Mouse (Mus musculus) embryonic facial prominence, embryonic 12.5 days (tissue): Measurements from ENCODE around the gene Mybbp1a. TPM values are rescaled to one million over a fixed set of nuclear protein-coding genes. Genes with fewer than 3 reads are reported as not detected.
A peak's percentile ranks its signal among the peaks of the same experiment; 100 is the strongest.

Source experiments
- ATAC-seq: fragments of 200-750 bp; cut with Nextera tagmentation; 2 replicates; pipeline ENCODE4 v1.8.0; 2017; ENCODE audit not compliant: insufficient number of reproducible peaks, insufficient read depth, low FRiP score, low TSS enrichment
- H3K27ac ChIP-seq: fragments of 300-500 bp; sonication (generic); 2 replicates; pipeline ENCODE4 v1.5.1; 2016; ENCODE audit warnings: mild to moderate bottlenecking
- H3K27me3 ChIP-seq: fragments of 300-500 bp; sonication (generic); 2 replicates; pipeline ENCODE4 v1.6.1; 2016; ENCODE audit warnings: mild to moderate bottlenecking, moderate library complexity
- H3K36me3 ChIP-seq: fragments of 300-500 bp; sonication (generic); 2 replicates; pipeline ENCODE4 v1.6.1; 2016; ENCODE audit warnings: mild to moderate bottlenecking
- H3K4me1 ChIP-seq: fragments of 300-500 bp; sonication (generic); 2 replicates; pipeline ENCODE4 v1.6.1; 2016
- H3K4me2 ChIP-seq: fragments of 300-500 bp; sonication (generic); replicated peaks from 2 replicates; pipeline ENCODE4 v1.6.1; 2016; ENCODE audit warnings: mild to moderate bottlenecking, moderate library complexity
- H3K4me3 ChIP-seq: fragments of 300-500 bp; sonication (generic); 2 replicates; pipeline ENCODE4 v1.5.1; 2016; ENCODE audit warnings: mild to moderate bottlenecking
- H3K9ac ChIP-seq: fragments of 300-500 bp; sonication (generic); 2 replicates; pipeline ENCODE4 v1.6.1; 2016; ENCODE audit warnings: mild to moderate bottlenecking, moderate library complexity
- H3K9me3 ChIP-seq: fragments of 300-500 bp; sonication (generic); 2 replicates; pipeline ENCODE4 v1.6.1; 2016; ENCODE audit warnings: mild to moderate bottlenecking, moderate library complexity
- WGBS: fragments of 180-500 bp; shearing (Covaris S2); methylation state at CpG from one replicate; pipeline ENCODE4 v1.1.7; 2016; 5-methylcytosine and 5-hydroxymethylcytosine counted together
- polyA plus RNA-seq: library from polyadenylated mRNA; unstranded; fragments of >200 nt; fragmentation: Nextera tagmentation; extraction: Ambion mirVana; gene quantifications from 2 replicates; pipeline ENCODE4 v1.2.1, GENCODE M21; 2016

Mybbp1a gene
- polyA plus RNA-seq, 1 experiment from 2014 or later: 172 TPM

GRCm38 (mm10) chr11:72453105-72453953, 12.2 kb downstream of the Mybbp1a start:
- no peak overlapping the region for H3K9ac ChIP-seq
- H3K27me3 ChIP-seq: no peaks in the 10 kb centered on the region
- WGBS: 62% methylated on average over 15 of the region's 15 CpGs
- no peaks in the 10 kb centered on the region; the same call in 1 of the 2 replicates for H3K4me1 ChIP-seq
- H3K9me3 ChIP-seq: no peaks in the 10 kb centered on the region
- peaks cover 44% of the 10 kb centered on the region for H3K36me3 ChIP-seq
- no peak for ATAC-seq
- H3K27ac ChIP-seq: no peak overlapping the region
- H3K4me2 ChIP-seq: no peak overlapping the region
- H3K4me3 ChIP-seq: no peak overlapping the region

- Histone ChIP-seq H3K27ac (no peak overlapping the region), H3K4me2 (no peak overlapping the region), H3K36me3 (peaks cover 21% of the 10 kb centered on the region), H3K9ac (no peak overlapping the region), H3K4me1 (no peaks in the 10 kb centered on the region; the same call in 1 of the 2 replicates), H3K9me3 (no peaks in the 10 kb centered on the region), H3K27me3 (no peaks in the 10 kb centered on the region), H3K4me3 (no peak overlapping the region)
- WGBS: 33% methylated on average over 5 of the region's 5 CpGs
- ATAC-seq: no peak
Measured at GRCm38 (mm10) chr11:72455694-72456093, 14.5 kb downstream of the Mybbp1a start.

- Histone ChIP-seq H3K27me3 (no peaks in the 10 kb centered on the region), H3K4me2 (no peak overlapping the region), H3K4me3 (no peak overlapping the region), H3K36me3 (no peaks in the 10 kb centered on the region), H3K9me3 (no peaks in the 10 kb centered on the region), H3K9ac (no peak overlapping the region), H3K4me1 (no peaks in the 10 kb centered on the region; the same call in 1 of the 2 replicates), H3K27ac (no peak overlapping the region)
- peak; percentile 42; the same call in 1 of the 2 replicates for ATAC-seq
- 45% methylated on average over 12 of the region's 12 CpGs for WGBS
Measured at GRCm38 (mm10) chr11:72457995-72458496, 16.9 kb downstream of the Mybbp1a start.

DNA sequence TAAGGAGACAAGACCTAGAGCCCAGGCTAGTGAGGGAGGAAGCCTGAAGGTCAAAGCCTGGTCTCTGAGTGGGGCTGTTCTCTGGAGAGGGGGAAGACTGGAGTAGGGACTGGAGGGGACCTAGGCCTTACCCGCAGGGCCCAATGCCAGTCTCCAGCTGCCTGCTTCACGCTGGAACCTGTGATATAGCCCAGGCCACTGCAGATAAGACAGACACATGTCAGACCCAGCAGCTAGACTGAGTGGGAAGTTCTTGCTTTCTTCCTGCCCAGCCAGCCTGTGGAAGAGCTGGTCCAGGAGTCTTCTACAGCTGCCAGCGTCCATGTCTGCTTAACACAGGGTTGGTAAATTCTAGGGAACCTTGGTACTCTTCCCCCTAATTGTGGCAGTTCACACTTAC, 17.3 kb downstream of the Mybbp1a start:
- 84% methylated on average over 3 of the region's 3 CpGs for WGBS
- Histone ChIP-seq H3K4me2 (no peak overlapping the region), H3K36me3 (no peaks in the 10 kb centered on the region), H3K4me1 (no peaks in the 10 kb centered on the region; the same call in 1 of the 2 replicates), H3K9me3 (no peaks in the 10 kb centered on the region), H3K4me3 (no peak overlapping the region), H3K9ac (no peak overlapping the region), H3K27me3 (no peaks in the 10 kb centered on the region), H3K27ac (no peak overlapping the region)
- ATAC-seq: peak; percentile 36; the same call in 1 of the 2 replicates

DNA sequence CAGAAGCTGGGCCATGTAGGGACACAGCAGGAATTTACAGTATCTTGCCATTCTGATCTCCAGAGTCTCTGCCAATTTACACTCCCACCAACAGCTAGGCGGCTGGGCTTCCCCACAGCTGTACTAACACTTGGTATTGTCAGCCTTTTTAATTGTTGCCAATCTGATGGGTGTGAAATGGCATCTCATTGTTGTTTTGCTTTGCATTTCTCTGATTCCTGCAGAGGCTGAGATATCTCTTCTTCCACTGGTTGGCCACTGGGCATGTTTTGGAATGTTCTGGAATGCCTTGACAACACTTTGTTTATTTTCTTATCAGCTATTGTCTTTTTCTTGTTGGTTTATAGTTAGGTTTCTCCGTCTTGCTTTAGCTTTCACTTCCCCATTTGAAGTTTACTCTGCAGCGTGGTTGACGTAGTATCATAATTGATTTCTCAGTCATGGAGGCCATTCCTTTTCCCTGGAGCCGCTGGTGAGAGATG, 20.4 kb downstream of the Mybbp1a start:
- Histone ChIP-seq H3K27me3 (no peaks in the 10 kb centered on the region), H3K9ac (no peak overlapping the region), H3K36me3 (no peaks in the 10 kb centered on the region), H3K4me1 (peaks cover 6% of the 10 kb centered on the region), H3K4me3 (no peak overlapping the region), H3K4me2 (no peak overlapping the region), H3K9me3 (no peaks in the 10 kb centered on the region), H3K27ac (no peak overlapping the region)
- 41% methylated on average over 5 of the region's 5 CpGs for WGBS
- ATAC-seq: no peak

GRCm38 (mm10) chr11:72464821-72465220, 23.7 kb downstream of the Mybbp1a start:
- Histone ChIP-seq H3K4me1 (peaks cover 31% of the 10 kb centered on the region), H3K4me2 (no peak overlapping the region), H3K4me3 (no peak overlapping the region), H3K9me3 (no peaks in the 10 kb centered on the region), H3K27ac (no peak overlapping the region), H3K36me3 (no peaks in the 10 kb centered on the region), H3K27me3 (no peaks in the 10 kb centered on the region), H3K9ac (no peak overlapping the region)
- WGBS: 64% methylated on average over 3 of the region's 3 CpGs
- no peak for ATAC-seq

- no peak overlapping the region for H3K4me3 ChIP-seq
- H3K4me1 ChIP-seq: peaks cover 31% of the 10 kb centered on the region
- WGBS: 58% methylated on average over 11 of the region's 11 CpGs
- no peak overlapping the region for H3K9ac ChIP-seq
- ATAC-seq: no peak
- H3K36me3 ChIP-seq: no peaks in the 10 kb centered on the region
- peak overlapping the region; percentile 70; the same call in 1 of the 2 replicates for H3K27ac ChIP-seq
- H3K4me2 ChIP-seq: no peak overlapping the region
- H3K27me3 ChIP-seq: no peaks in the 10 kb centered on the region
- no peaks in the 10 kb centered on the region for H3K9me3 ChIP-seq
Measured at GRCm38 (mm10) chr11:72465978-72466693, 25.0 kb downstream of the Mybbp1a start.

DNA sequence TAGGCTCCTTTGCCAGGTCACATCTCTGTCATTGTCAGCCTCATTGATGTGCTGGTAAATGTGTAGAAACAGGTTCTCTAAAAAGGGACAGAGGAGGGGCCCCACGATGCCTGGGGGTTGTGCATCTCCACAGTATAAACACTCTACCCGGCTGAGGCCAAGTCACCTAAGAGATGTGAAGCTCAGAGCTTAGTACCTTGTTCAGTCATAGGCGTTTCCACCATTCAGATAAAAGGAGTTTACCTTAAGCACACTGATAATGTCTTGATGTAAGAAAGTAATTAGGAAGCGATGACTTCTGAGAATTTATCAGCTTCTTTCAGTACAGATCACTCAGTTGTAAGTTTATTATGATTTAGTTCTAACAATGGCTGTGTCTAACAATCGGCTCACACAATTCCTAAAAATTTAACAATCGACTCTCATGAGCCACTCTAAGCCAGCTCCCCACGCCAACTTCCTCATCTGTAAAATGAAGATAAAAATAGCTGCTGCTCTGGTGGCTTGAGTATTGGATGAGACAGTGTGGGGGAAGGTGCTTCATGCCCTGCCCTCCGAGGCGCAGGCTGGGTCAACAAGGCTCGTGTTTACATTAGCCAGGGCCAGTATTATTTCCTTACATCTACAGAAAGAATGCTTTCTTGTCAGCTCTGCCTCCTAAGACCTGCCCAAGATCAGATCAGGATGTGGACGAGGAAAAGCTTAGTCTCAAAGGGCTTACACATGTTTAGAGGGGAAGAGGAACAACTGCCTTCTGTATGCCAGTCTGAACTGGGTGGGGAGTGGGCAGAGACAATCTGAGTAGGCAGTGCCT, 25.7 kb downstream of the Mybbp1a start:
- H3K9me3 ChIP-seq: no peaks in the 10 kb centered on the region
- 33% methylated on average over 11 of the region's 11 CpGs for WGBS
- H3K4me2 ChIP-seq: no peak overlapping the region
- H3K36me3 ChIP-seq: no peaks in the 10 kb centered on the region
- H3K4me1 ChIP-seq: peaks cover 31% of the 10 kb centered on the region
- no peak overlapping the region for H3K9ac ChIP-seq
- H3K27ac ChIP-seq: peak overlapping the region; percentile 70
- no peak for ATAC-seq
- H3K4me3 ChIP-seq: no peak overlapping the region
- H3K27me3 ChIP-seq: no peaks in the 10 kb centered on the region

GRCm38 (mm10) chr11:72468525-72468924, 27.4 kb downstream of the Mybbp1a start:
- peaks cover 31% of the 10 kb centered on the region for H3K4me1 ChIP-seq

GRCm38 (mm10) chr11:72469217-72469616, 28.1 kb downstream of the Mybbp1a start:
- Histone ChIP-seq H3K36me3 (no peaks in the 10 kb centered on the region), H3K27ac (0 out of 2 replicates have a peak overlapping the region, but pooled peaks have one; percentile 69), H3K9me3 (no peaks in the 10 kb centered on the region), H3K4me3 (no peak overlapping the region), H3K27me3 (no peaks in the 10 kb centered on the region), H3K9ac (no peak overlapping the region), H3K4me2 (no peak overlapping the region), H3K4me1 (peaks cover 31% of the 10 kb centered on the region)
- 18% methylated on average over 5 of the region's 5 CpGs for WGBS
- ATAC-seq: no peak

More at GRCm38 (mm10) chr11:72468525-72468924, 27.4 kb downstream of the Mybbp1a start:
- no peak overlapping the region for H3K9ac ChIP-seq
- no peak overlapping the region for H3K4me3 ChIP-seq
- WGBS: 69% methylated on average over 5 of the region's 5 CpGs
- peak overlapping the region; percentile 69 for H3K27ac ChIP-seq
- H3K27me3 ChIP-seq: no peaks in the 10 kb centered on the region
- no peak overlapping the region for H3K4me2 ChIP-seq
- ATAC-seq: no peak
- H3K36me3 ChIP-seq: no peaks in the 10 kb centered on the region
- H3K9me3 ChIP-seq: no peaks in the 10 kb centered on the region

DNA sequence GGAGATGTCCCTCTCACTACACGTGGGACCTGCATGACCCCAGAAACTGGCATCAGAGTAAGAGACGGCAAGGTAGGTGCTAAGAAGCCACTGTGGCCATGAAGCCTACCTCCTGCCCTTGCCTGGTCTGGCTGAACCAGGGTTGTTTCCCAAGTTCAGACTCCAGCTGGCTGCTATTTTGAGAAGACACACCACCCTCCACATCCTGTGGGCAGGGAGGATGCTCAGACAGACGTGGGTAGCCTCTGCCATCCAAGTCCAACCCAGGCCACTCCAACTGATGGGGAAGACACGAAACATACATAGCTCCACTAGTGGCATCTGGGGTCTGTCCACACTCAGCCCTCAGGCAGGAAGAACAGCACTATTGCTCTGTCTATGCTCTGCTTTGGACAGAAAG, 28.8 kb downstream of the Mybbp1a start:
- H3K4me1 ChIP-seq: peaks cover 31% of the 10 kb centered on the region
- no peak overlapping the region for H3K9ac ChIP-seq
- 0 out of 2 replicates have a peak overlapping the region, but pooled peaks have one; percentile 41 for H3K27ac ChIP-seq
- no peaks in the 10 kb centered on the region for H3K36me3 ChIP-seq
- no peak overlapping the region for H3K4me3 ChIP-seq
- no peaks in the 10 kb centered on the region for H3K9me3 ChIP-seq
- no peaks in the 10 kb centered on the region for H3K27me3 ChIP-seq
- 60% methylated on average over 4 of the region's 4 CpGs for WGBS
- ATAC-seq: no peak
- no peak overlapping the region for H3K4me2 ChIP-seq
